In the genomic region with DNA sequence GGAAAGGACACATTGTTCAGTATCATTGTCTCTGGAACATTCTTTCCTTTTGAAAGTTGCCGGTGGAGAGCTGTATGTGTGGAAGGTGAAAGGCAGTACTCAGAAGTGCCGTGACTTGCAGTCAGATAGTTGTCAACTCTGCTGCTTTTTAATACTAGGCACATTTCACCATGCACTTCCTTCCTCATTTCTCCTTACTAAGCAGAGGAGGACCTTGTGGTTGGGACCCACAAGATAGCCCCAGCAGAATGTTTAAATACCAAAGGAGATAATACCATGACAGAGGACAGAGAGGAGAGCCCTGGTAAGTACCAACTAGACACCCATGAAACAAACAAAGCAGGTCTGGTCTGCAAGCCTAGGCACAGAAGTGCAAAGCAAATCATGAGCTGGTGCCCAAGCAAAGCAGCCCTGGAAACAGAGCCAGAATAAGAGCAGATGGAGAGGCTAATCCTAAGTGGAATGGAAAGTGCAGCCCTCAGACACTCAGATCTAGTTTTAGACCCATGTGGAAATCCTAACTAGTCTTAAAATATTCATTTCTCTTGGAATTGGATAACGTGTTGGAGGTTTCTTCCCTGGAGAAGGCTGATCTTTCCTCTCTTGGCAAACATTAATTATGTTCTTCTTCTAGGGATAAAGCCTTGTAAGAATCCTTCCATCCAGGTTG, we compare ENCODE assay signal across 22 mouse cellular contexts.
DNase-seq lines count a peak whose midpoint lies in the region; ATAC-seq and TF ChIP-seq lines count a peak whose summit lies in the region.
"Had no signal": no experiment of that assay in that cellular context is flagged by ENCODE, and none has a peak within 500 bp of the region (broad histone marks: within the 10 kb centered on the region; RNA-seq: fewer than 3 reads in every experiment).

No protein-coding gene starts in this region.

- no peaks in the 10 kb centered on the region for H3K27me3 ChIP-seq in liver, adult 2 months (ENCODE audit: control insufficient read depth, insufficient read depth, low read length)
- H3K27me3 ChIP-seq in liver, embryonic 11.5 days (replicated peaks; ENCODE audit: control insufficient read depth, insufficient read depth, low read length) = no peaks in the 10 kb centered on the region
- no peaks in the 10 kb centered on the region for H3K27me3 ChIP-seq in splenic B cell, adult 2 months (ENCODE audit: control insufficient read depth, insufficient read depth, low read length, poor library complexity, severe bottlenecking)
- H3K27me3 ChIP-seq in midbrain, postnatal 0 days (ENCODE audit: insufficient read depth, low read length) = no peaks in the 10 kb centered on the region
- H3K27me3 ChIP-seq: heart, embryonic 13.5 days; limb, embryonic 15.5 days; Patski had no signal

- no peak overlapping the region for H3K4me3 ChIP-seq in liver, adult 2 months (ENCODE audit: insufficient read depth, low read depth, low read length)
- H3K4me3 ChIP-seq in liver, embryonic 11.5 days (ENCODE audit: low read depth, low read length) = no peak overlapping the region
- H3K4me3 ChIP-seq in macrophage (ENCODE audit: inconsistent target) = no peak overlapping the region
- no peak overlapping the region for H3K4me3 ChIP-seq in midbrain, postnatal 0 days (ENCODE audit: low read depth, low read length)
- H3K4me3 ChIP-seq: forebrain, embryonic 10.5 days; gastrocnemius, adult 2 months; heart, embryonic 13.5 days; limb, embryonic 15.5 days had no signal

- WGBS in liver, adult 2 months = 75% methylated on average over 3 of the region's 3 CpGs
- 42% methylated on average over 3 of the region's 3 CpGs for WGBS in liver, embryonic 11.5 days
- WGBS in macrophage (ENCODE audit: missing documents) = 16% methylated on average over 3 of the region's 3 CpGs
- 80% methylated on average over 3 of the region's 3 CpGs for WGBS in midbrain, postnatal 0 days

- DNase-seq in liver, adult 2 months (ENCODE audit: extremely low read depth, low read depth, low spot score) = peak; percentile 5
- no peak for DNase-seq in liver, embryonic 11.5 days (ENCODE audit: low spot score)
- peak; percentile 24 for DNase-seq in brain, adult 2 months (ENCODE audit: low read depth, low spot score)
- peak; percentile 13 for DNase-seq in splenic B cell, adult 2 months (ENCODE audit: low read depth, low spot score)
- DNase-seq in adrenal gland, postnatal 14 days = no peak
- DNase-seq in midbrain, postnatal 0 days (ENCODE audit: low spot score) = no peak
- DNase-seq: adrenal gland, adult 8-10 months; cerebellum, adult 11 months; cerebellum, postnatal 14 days; forebrain, postnatal 0 days; gastrocnemius, adult 2 months; heart, postnatal 4 days; layer of hippocampus, postnatal 36 days; lung, adult 2 months; thymus, postnatal 4 days had no signal

- no peak for ATAC-seq in liver, embryonic 11.5 days (replicated peaks; ENCODE audit: low FRiP score)
- no peak for ATAC-seq in midbrain, postnatal 0 days (ENCODE audit: low FRiP score)
- ATAC-seq: forebrain, postnatal 0 days; hindbrain, embryonic 16.5 days; intestine, embryonic 16.5 days; Patski had no signal

- no peak overlapping the region for H3K4me2 ChIP-seq in liver, embryonic 11.5 days
- no peak overlapping the region for H3K4me2 ChIP-seq in midbrain, postnatal 0 days (ENCODE audit: low read depth, low read length, poor library complexity, severe bottlenecking)
- H3K4me2 ChIP-seq: heart, embryonic 13.5 days; limb, embryonic 15.5 days had no signal

- no peak overlapping the region for H3K27ac ChIP-seq in liver, adult 2 months (replicated peaks; ENCODE audit: insufficient read depth, low read depth, low read length)
- H3K27ac ChIP-seq in liver, embryonic 11.5 days (ENCODE audit: low read depth, low read length) = no peak overlapping the region
- 0 out of 2 replicates have a peak overlapping the region, but pooled peaks have one; percentile 13 for H3K27ac ChIP-seq in macrophage
- H3K27ac ChIP-seq in midbrain, postnatal 0 days (ENCODE audit: low read depth, low read length) = no peak overlapping the region
- H3K27ac ChIP-seq: forebrain, embryonic 10.5 days; gastrocnemius, adult 2 months; heart, embryonic 13.5 days; limb, embryonic 15.5 days had no signal

- TF ChIP-seq CTCF in liver, adult 2 months (IDR thresholded peaks at IDR 0.05; ENCODE audit: low read depth, low read length) = no peak
- no peak for TF ChIP-seq CTCF in midbrain, postnatal 0 days (IDR thresholded peaks at IDR 0.05)

- H3K36me3 ChIP-seq in liver, adult 2 months (ENCODE audit: control insufficient read depth, insufficient read depth, low read length) = no peaks in the 10 kb centered on the region
- no peaks in the 10 kb centered on the region for H3K36me3 ChIP-seq in liver, embryonic 11.5 days (ENCODE audit: control insufficient read depth, insufficient read depth, low read length)
- no peaks in the 10 kb centered on the region for H3K36me3 ChIP-seq in macrophage (ENCODE audit: inconsistent target)
- no peaks in the 10 kb centered on the region for H3K36me3 ChIP-seq in splenic B cell, adult 2 months (ENCODE audit: control insufficient read depth, insufficient read depth, low read length, poor library complexity, severe bottlenecking)
- H3K36me3 ChIP-seq in midbrain, postnatal 0 days (ENCODE audit: insufficient read depth, low read length) = no peaks in the 10 kb centered on the region
- H3K36me3 ChIP-seq: forebrain, embryonic 10.5 days; heart, embryonic 13.5 days; limb, embryonic 15.5 days had no signal

- no peak for TF ChIP-seq POLR2A in liver, adult 2 months (IDR thresholded peaks at IDR 0.05; ENCODE audit: extremely low read depth, insufficient read depth, low read length)

- H3K4me1 ChIP-seq in liver, adult 2 months (ENCODE audit: control insufficient read depth, insufficient read depth, low read length) = no peaks in the 10 kb centered on the region
- H3K4me1 ChIP-seq in liver, embryonic 11.5 days (replicated peaks; ENCODE audit: control insufficient read depth, insufficient read depth, low read length) = no peaks in the 10 kb centered on the region
- no peaks in the 10 kb centered on the region for H3K4me1 ChIP-seq in midbrain, postnatal 0 days (ENCODE audit: insufficient read depth, low read length)
- H3K4me1 ChIP-seq: forebrain, embryonic 10.5 days; heart, embryonic 13.5 days; limb, embryonic 15.5 days had no signal

- H3K9me3 ChIP-seq in liver, embryonic 11.5 days (ENCODE audit: control insufficient read depth, low read length) = no peaks in the 10 kb centered on the region
- no peaks in the 10 kb centered on the region for H3K9me3 ChIP-seq in midbrain, postnatal 0 days (ENCODE audit: low read length)
- H3K9me3 ChIP-seq: forebrain, embryonic 10.5 days; heart, embryonic 13.5 days; limb, embryonic 15.5 days had no signal

- no peaks in the 10 kb centered on the region for H3K79me2 ChIP-seq in liver, adult 2 months (ENCODE audit: control insufficient read depth, insufficient read depth, low read length)
- no peaks in the 10 kb centered on the region for H3K79me2 ChIP-seq in macrophage (ENCODE audit: inconsistent target)

- no peak overlapping the region for H3K9ac ChIP-seq in liver, adult 2 months (ENCODE audit: low read depth, low read length)
- H3K9ac ChIP-seq in liver, embryonic 11.5 days (ENCODE audit: low read depth, low read length) = no peak overlapping the region
- H3K9ac ChIP-seq in midbrain, postnatal 0 days (replicated peaks; ENCODE audit: low read length, poor library complexity, severe bottlenecking) = no peak overlapping the region
- H3K9ac ChIP-seq: forebrain, postnatal 0 days; heart, embryonic 13.5 days; limb, embryonic 15.5 days had no signal

Comparison
In these comparisons a context has a peak if more than half of its experiments do, and no peak if none do; other contexts are left out.
1. DNase-seq: peak in liver, adult 2 months (single experiment), brain, adult 2 months (single experiment) and splenic B cell, adult 2 months (single experiment); none in liver, embryonic 11.5 days (single experiment), adrenal gland, postnatal 14 days (single experiment) and midbrain, postnatal 0 days (single experiment).